Mouse (Mus musculus) brain, embryonic 14.5 days (tissue): Measurements from ENCODE around the gene Srebf1. TPM values are rescaled to one million over a fixed set of nuclear protein-coding genes. Genes with fewer than 3 reads are reported as not detected.

Source experiments
- DNase-seq: peaks from one replicate; pipeline ENCODE4 v3.0.0-alpha.2; 2011; ENCODE audit warnings: low read depth
- CTCF ChIP-seq: fragments of 200-500 bp; IDR thresholded peaks from 2 replicates; pipeline ENCODE4 v1.5.1; 2012; ENCODE audit warnings: inconsistent platforms, mild to moderate bottlenecking, moderate library complexity, borderline replicate concordance; ENCODE audit not compliant: insufficient read depth, insufficient read length; ENCODE audit errors: extremely low read depth
- POLR2A ChIP-seq: fragments of 200-500 bp; IDR thresholded peaks from 2 replicates; pipeline ENCODE4 v1.6.1; 2012; ENCODE audit warnings: mild to moderate bottlenecking, inconsistent platforms, borderline replicate concordance; ENCODE audit not compliant: poor library complexity, insufficient read depth, insufficient read length, severe bottlenecking; ENCODE audit errors: extremely low read depth
- polyA plus RNA-seq: library from polyadenylated mRNA; depleted of rRNA; stranded (reverse); fragments of >200 nt; gene quantifications from 2 replicates; pipeline ENCODE4 v1.2.3, GENCODE M21; 2012

The Srebf1 gene
- polyA plus RNA-seq, 1 experiment = 71.9 TPM

DNA sequence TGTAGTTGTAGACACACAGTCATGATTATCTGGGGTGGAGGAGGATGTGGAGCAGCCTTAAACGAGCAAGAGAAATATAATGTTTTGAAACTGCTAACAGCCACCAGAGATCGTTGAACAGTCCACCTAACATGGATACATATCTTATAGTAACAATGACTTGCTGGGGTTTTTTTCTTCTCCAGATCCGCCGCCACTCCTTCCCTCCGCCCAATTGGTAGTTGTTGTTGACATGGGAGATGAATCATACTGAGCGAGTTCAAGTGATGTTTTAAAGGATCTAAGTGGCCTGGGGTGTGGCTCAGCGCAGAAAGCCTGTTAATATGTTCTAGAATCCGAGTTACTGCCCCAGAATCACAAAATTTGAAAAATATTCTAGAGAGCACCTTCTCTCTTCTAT, 2.8 kb downstream of the Srebf1 start:
- DNase-seq = no peak
- TF ChIP-seq CTCF (no peak), POLR2A (no peak)

DNA sequence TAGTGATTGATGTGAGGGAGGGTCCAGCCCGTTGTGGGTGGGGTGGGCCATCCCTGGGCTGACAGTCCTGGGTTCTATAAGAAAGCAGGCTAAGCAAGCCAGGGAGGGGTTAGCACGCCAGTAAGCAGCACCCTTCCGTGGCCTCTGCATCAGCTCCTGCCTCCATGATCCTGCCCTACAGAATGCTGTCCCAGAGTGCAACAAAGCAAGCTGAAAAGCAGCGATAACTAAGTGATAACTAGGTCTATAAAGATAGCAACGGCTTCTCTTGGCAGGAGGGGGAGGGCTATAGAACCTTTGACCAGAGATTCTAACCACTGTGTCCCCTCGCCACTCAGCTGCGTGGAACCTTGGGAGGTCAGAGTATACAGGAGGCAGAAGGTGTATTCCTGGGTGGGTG, 4.9 kb downstream of the Srebf1 start:
- no peak for TF ChIP-seq POLR2A
- TF ChIP-seq CTCF = no peak
- DNase-seq = no peak

DNA sequence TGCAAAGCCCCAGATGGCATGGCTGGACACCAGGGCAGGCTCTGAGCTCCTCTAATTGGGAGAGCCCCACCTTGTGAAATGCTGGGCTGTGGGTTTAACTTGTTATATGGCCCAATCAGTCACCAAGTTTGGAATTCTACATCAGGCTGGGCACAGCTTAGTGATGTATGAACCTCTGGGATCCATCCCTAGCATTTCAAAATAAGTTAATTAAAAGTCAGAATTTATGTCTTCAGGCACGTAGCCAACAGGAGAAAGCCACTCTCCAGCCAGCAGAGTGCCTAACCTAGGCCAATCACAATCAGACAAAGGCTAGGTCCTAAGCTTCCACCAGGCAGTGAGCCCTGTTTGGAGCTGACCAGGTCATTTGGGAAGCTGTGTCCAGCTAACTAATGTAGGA, 5.7 kb downstream of the Srebf1 start:
- TF ChIP-seq POLR2A (no peak), CTCF (no peak)
- no peak for DNase-seq

DNA sequence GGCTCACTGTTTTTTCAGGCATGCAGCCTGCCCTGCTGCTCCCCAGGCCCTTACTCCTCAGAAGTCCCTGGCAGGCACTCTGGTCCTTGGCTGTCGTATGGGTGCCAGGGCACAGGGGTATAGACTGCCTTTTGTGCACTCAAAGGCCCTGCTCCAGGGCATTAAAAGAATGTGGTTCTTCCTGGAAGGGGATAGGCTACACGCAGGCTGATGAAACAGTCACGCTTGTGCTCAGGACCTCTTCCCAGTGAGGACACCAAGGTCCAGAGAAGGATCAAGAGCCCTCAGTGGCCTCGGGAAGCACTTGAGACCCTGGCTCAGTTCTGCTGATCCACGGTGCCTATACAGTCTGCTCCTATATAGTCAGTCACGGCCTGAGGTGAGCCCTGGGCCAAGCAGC, 9.1 kb downstream of the Srebf1 start:
- no peak for TF ChIP-seq CTCF
- no peak for TF ChIP-seq POLR2A
- DNase-seq = no peak

- TF ChIP-seq POLR2A = no peak
- no peak for TF ChIP-seq CTCF
- DNase-seq = no peak
Measured at GRCm38 (mm10) chr11:60211761-60212160, 10.6 kb downstream of the Srebf1 start.

DNA sequence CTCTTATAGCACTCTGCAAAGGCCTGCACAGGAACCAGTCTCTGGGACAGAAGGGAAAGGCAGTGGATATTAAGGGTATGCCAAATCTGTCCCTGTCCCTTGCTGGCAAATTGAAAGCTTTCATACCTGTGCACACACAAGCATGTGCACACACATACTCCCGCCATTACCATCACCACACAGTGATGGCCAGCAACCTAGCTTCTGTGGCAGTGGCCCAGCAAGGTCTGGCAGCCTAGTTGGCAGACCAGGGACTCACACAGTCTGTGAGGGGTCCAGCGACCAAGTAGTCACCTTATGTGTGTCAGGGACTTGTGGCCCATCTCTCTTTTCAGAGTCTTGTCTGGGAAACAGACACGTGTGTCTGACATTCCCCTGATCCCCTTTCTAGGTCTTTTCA, 11.2 kb downstream of the Srebf1 start:
- no peak for DNase-seq
- TF ChIP-seq POLR2A (no peak), CTCF (no peak)

DNA sequence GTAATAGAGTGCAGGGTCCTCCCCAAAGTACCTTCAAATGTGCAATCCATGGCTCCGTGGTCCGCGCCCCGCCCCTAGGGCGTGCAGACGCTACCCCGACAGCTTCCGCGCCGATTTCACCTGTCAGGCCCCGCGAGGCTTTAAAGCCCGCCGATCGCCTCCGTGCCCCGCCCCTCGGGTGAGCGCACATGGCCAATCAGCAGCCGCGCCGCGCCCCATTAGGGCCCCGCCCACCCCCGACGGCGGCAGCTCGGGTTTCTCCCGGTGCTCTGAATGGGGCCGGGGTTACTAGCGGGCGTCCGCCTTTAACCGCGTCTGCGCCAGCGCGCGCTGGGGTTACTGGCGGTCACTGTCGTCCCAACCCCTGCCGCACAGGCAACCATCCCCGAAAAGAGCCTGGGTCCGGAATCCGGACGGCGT, 12.1 kb downstream of the Srebf1 start:
- TF ChIP-seq POLR2A = no peak; the same call in 1 of the 2 replicates
- TF ChIP-seq CTCF = no peak
- peak; percentile 97 for DNase-seq

GRCm38 (mm10) chr11:60209933-60210249, 12.5 kb downstream of the Srebf1 start:
- TF ChIP-seq POLR2A (no peak), CTCF (no peak)

GRCm38 (mm10) chr11:60209217-60209932, 13.0 kb downstream of the Srebf1 start:
- no peak for TF ChIP-seq POLR2A
- DNase-seq = peak; percentile 96

More at GRCm38 (mm10) chr11:60209933-60210249, 12.5 kb downstream of the Srebf1 start:
- DNase-seq = no peak

DNA sequence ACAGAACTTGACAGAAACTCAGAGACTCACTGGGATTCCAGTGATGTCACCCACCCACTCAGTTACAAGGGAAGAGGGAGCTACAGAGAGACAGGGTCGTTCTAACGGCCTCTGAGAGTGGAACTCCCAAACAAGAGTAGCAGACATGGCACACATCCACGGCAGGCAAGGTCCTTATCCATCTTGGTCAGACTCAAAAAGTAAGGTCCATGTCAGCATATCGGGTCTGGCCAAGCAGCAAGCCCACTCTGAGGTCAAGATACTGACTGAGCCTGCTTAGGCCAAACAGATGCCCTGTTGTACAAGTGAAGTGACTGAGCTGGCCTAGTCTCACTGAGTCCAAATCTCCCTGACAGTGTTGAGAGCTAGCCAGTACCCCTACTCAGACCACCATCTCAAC, 13.7 kb downstream of the Srebf1 start:
- no peak for DNase-seq

GRCm38 (mm10) chr11:60208201-60208600, 14.2 kb downstream of the Srebf1 start:
- DNase-seq = no peak
- TF ChIP-seq CTCF = no peak
- TF ChIP-seq POLR2A = no peak

More for the DNA sequence above, 13.7 kb downstream of the Srebf1 start:
- no peak for TF ChIP-seq POLR2A
- no peak for TF ChIP-seq CTCF

GRCm38 (mm10) chr11:60206207-60206606, 16.2 kb downstream of the Srebf1 start:
- DNase-seq = no peak
- TF ChIP-seq POLR2A (no peak), CTCF (no peak)
